Mouse (Mus musculus) ovary, postnatal 10 days (tissue): ENCODE data around the gene Tcl1b2.
"Not testable (repeated sequence)": the region's sequence is repeated elsewhere in the genome, so short reads cannot be mapped to it uniquely, and the experiment has no call there.

Experiments used
- DNase-seq: peaks from one replicate; pipeline ENCODE4 v3.0.0; 2022; ENCODE audit warnings: low spot score

Gene Tcl1b2

GRCm38 (mm10) chr12:105174318-105174717 lies 28.5 kb downstream of the Tcl1b2 start:
- peak; percentile 31 for DNase-seq

- not testable (repeated sequence) for DNase-seq
These were observed 30.2 kb downstream of the Tcl1b2 start, which contains the start of gene Tcl1b5 for GRCm38 (mm10) chr12:105176044-105176443. Gene Tcl1b5, plus strand, starts transcription at chr12:105176344.

GRCm38 (mm10) chr12:105181040-105181644 lies 35.3 kb downstream of the Tcl1b2 start:
- not testable (repeated sequence) for DNase-seq

- DNase-seq = not testable (repeated sequence)
These were observed 43.2 kb downstream of the Tcl1b2 start for GRCm38 (mm10) chr12:105188980-105189379.

- DNase-seq = not testable (repeated sequence)
These were observed 44.9 kb downstream of the Tcl1b2 start, which contains the start of gene Tcl1b3 for GRCm38 (mm10) chr12:105190743-105191142. Gene Tcl1b3, plus strand, starts transcription at chr12:105191043.

GRCm38 (mm10) chr12:105199684-105200497 lies 54.1 kb downstream of the Tcl1b2 start:
- not testable (repeated sequence) for DNase-seq

- not testable (repeated sequence) for DNase-seq
These were observed 55.8 kb downstream of the Tcl1b2 start, which contains the start of gene Tcl1b4 for GRCm38 (mm10) chr12:105201657-105202056. Gene Tcl1b4, plus strand, starts transcription at chr12:105201957.
